Mouse (Mus musculus): ENCODE data around the gene Atp1a1. TPM values are rescaled to one million over a fixed set of nuclear protein-coding genes. Genes with fewer than 3 reads are reported as not detected.

The Atp1a1 gene
- polyA plus RNA-seq, 1 experiment from 2014 or later: 78.0 TPM

- no peak for ATAC-seq (ENCODE audit: insufficient number of reproducible peaks, low FRiP score, low TSS enrichment, low read depth)
- H3K9ac ChIP-seq: no peak overlapping the region
Observed at GRCm38 (mm10) chr3:101609302-101609701, 4.8 kb upstream of the Atp1a1 start.

DNA sequence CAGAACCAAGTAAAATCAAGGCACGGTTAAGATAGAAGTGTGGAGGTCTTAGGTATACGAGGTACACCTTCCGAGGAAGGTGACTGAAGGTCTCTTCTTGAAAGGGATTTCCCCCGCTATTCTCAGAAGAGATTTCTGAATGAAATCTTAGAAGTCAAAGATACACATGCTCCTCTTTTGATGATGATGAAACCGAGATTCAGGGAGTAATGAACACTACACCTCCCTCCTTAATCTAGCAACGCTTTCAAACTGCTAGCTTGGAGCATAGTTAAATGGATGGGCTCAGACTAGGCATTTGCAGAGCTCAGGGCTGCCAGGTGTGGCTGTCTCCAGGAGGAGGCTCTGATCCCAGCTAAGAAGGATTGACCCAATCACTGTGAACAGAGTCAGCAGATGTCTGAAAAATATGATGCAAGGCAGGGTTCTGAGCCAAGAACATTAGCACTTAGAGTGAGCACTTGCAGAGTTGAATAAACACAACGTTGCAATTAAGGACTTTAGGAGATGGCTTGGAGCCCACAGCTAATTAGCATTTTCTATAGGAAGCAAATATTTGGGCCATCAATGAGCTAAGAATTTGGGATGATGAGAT, 2.5 kb upstream of the Atp1a1 start:
- Histone ChIP-seq H3K9me3 (no peaks in the 10 kb centered on the region), H3K27ac (no peak overlapping the region), H3K4me1 (peaks cover 30% of the 10 kb centered on the region), H3K9ac (no peak overlapping the region), H3K36me3 (no peaks in the 10 kb centered on the region), H3K4me2 (no peak overlapping the region), H3K27me3 (no peaks in the 10 kb centered on the region), H3K4me3 (no peak overlapping the region)
- 66% methylated on average over 7 of the region's 7 CpGs for WGBS
- no peak for ATAC-seq (ENCODE audit: insufficient number of reproducible peaks, low FRiP score, low TSS enrichment, low read depth)

More at GRCm38 (mm10) chr3:101609302-101609701, 4.8 kb upstream of the Atp1a1 start:
- peaks cover 23% of the 10 kb centered on the region for H3K4me1 ChIP-seq
- no peaks in the 10 kb centered on the region for H3K27me3 ChIP-seq
- H3K9me3 ChIP-seq: no peaks in the 10 kb centered on the region
- H3K27ac ChIP-seq: no peak overlapping the region
- H3K36me3 ChIP-seq: no peaks in the 10 kb centered on the region
- no peak overlapping the region for H3K4me3 ChIP-seq
- H3K4me2 ChIP-seq: no peak overlapping the region
- WGBS: 91% methylated on average over 5 of the region's 5 CpGs

GRCm38 (mm10) chr3:101605721-101606120, 1.2 kb upstream of the Atp1a1 start:
- 54% methylated on average over 2 of the region's 2 CpGs for WGBS
- Histone ChIP-seq H3K4me1 (peaks cover 31% of the 10 kb centered on the region), H3K4me3 (no peak overlapping the region), H3K36me3 (no peaks in the 10 kb centered on the region), H3K4me2 (peak overlapping the region; percentile 89; the same call in 1 of the 2 replicates), H3K9me3 (no peaks in the 10 kb centered on the region), H3K9ac (no peak overlapping the region), H3K27me3 (no peaks in the 10 kb centered on the region), H3K27ac (no peak overlapping the region)
- ATAC-seq (ENCODE audit: insufficient number of reproducible peaks, low FRiP score, low TSS enrichment, low read depth): no peak

- Histone ChIP-seq H3K9ac (no peak overlapping the region), H3K27ac (peak overlapping the region; percentile 97; the same call in 1 of the 2 replicates), H3K27me3 (no peaks in the 10 kb centered on the region), H3K9me3 (no peaks in the 10 kb centered on the region), H3K4me2 (peak overlapping the region; percentile 89), H3K36me3 (no peaks in the 10 kb centered on the region), H3K4me1 (peaks cover 36% of the 10 kb centered on the region), H3K4me3 (peak overlapping the region; percentile 92)
- ATAC-seq (ENCODE audit: insufficient number of reproducible peaks, low FRiP score, low TSS enrichment, low read depth): no peak
- 21% methylated on average over 5 of the region's 5 CpGs for WGBS
Observed at GRCm38 (mm10) chr3:101605291-101605690, 807 bp upstream of the Atp1a1 start.

DNA sequence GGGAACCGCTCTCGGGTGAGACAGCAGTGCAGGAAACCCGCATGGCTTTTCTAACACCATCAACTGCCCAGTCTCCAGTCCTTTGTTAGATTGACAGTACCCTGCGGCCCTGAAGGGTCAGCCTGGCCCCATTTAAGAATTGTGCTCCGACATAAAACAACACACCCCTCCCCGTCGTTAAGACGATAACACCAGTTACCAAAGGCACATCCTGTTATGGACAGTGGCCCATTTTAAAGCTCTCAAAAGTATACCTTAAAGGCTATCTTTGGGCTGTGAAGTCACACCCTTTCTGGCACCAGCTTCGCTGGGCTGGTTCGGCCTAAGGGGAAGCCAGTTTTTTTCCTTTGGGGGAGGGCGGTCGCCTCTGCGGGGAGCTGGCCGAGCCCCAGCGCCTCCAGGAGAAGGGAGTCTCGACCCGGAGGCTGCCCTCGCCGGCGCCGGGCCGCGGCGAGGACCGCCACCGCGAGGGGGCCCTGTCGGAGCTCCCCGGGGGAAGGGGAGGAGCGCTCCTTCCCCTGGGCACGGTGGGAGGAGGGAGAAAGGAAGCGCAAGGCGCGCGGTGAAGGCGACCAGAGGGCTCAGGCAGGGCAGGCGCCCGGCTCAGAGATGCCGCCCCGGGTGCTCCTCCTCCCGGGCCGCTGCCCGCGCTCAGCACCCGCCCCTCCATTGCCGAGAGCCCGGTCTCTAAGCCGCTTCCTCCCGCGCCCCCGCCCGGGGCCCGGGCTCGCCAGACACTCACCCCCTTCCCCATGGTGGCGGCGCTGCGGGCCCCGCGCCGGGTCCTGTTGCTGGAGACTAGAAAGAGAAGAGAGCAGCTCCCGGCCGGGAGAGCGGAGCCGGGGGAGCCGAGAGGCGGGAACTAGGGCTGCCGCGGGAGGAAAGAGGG, 579 bp downstream of the Atp1a1 start:
- H3K9me3 ChIP-seq: no peaks in the 10 kb centered on the region
- peak overlapping the region; percentile 97 for H3K27ac ChIP-seq
- ATAC-seq (ENCODE audit: insufficient number of reproducible peaks, low FRiP score, low TSS enrichment, low read depth): peak; percentile 65
- peak overlapping the region; percentile 92 for H3K4me3 ChIP-seq
- peak overlapping the region; percentile 95 for H3K9ac ChIP-seq
- H3K4me1 ChIP-seq: peaks cover 49% of the 10 kb centered on the region
- H3K36me3 ChIP-seq: no peaks in the 10 kb centered on the region
- no peaks in the 10 kb centered on the region for H3K27me3 ChIP-seq
- under 1% methylated on average over 53 of the region's 68 CpGs for WGBS
- peak overlapping the region; percentile 89 for H3K4me2 ChIP-seq

DNA sequence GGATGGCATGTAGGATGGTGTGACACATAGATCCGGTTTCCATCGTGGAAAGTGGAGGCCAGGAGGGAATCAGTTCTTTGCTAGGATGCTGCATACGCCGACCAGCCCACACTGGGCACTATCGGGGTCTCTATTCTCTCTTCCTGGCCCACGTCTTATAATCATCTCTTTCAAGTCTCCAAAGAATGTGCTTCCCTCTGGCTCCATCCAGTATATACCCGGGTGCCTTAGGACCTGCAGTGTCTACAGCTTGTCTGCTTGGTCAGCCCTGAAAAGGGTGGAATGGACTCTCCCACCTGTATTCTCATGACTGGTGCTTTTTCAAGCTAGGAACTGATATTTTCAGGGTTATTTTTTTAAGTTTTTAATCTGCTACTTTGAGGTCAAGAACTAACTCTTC, 1.3 kb downstream of the Atp1a1 start:
- Histone ChIP-seq H3K4me3 (peak overlapping the region; percentile 92), H3K27ac (peak overlapping the region; percentile 97), H3K4me2 (peak overlapping the region; percentile 89), H3K9ac (no peak overlapping the region), H3K4me1 (peaks cover 55% of the 10 kb centered on the region), H3K36me3 (no peaks in the 10 kb centered on the region), H3K9me3 (no peaks in the 10 kb centered on the region), H3K27me3 (no peaks in the 10 kb centered on the region)
- 39% methylated on average over 7 of the region's 7 CpGs for WGBS
- ATAC-seq (ENCODE audit: insufficient number of reproducible peaks, low FRiP score, low TSS enrichment, low read depth): no peak

GRCm38 (mm10) chr3:101602511-101603055, 1.9 kb downstream of the Atp1a1 start:
- Histone ChIP-seq H3K4me3 (peak overlapping the region; percentile 92), H3K9ac (no peak overlapping the region), H3K9me3 (no peaks in the 10 kb centered on the region), H3K36me3 (no peaks in the 10 kb centered on the region), H3K27me3 (no peaks in the 10 kb centered on the region), H3K4me1 (peaks cover 59% of the 10 kb centered on the region), H3K4me2 (peak overlapping the region; percentile 89), H3K27ac (no peak overlapping the region)
- 65% methylated on average over 4 of the region's 4 CpGs for WGBS
- ATAC-seq (ENCODE audit: insufficient number of reproducible peaks, low FRiP score, low TSS enrichment, low read depth): no peak

DNA sequence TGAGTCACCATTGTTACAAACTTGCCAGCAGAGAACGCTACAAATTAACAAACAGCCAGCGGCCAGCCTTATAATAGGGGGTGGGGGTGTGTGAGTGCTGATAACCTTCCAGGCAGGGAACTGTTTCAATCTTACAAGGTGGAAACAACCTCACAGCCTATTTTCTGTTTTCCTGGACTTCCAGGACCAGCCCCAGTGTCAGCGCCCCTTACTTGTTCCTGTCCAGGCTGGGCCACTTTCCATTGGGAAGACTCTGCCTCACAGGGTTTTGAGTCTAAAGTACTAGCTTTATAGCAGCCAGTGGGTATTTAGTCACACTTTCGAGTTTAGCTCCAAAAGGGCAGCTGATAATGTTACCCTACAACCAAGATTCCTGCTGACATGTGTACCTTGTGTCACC, 2.8 kb downstream of the Atp1a1 start:
- 51% methylated on average over 4 of the region's 4 CpGs for WGBS
- Histone ChIP-seq H3K4me1 (peaks cover 60% of the 10 kb centered on the region), H3K36me3 (no peaks in the 10 kb centered on the region), H3K4me2 (peak overlapping the region; percentile 8; the same call in 1 of the 2 replicates), H3K27me3 (no peaks in the 10 kb centered on the region), H3K27ac (no peak overlapping the region), H3K9ac (no peak overlapping the region), H3K9me3 (no peaks in the 10 kb centered on the region), H3K4me3 (no peak overlapping the region)
- ATAC-seq (ENCODE audit: insufficient number of reproducible peaks, low FRiP score, low TSS enrichment, low read depth): no peak

- Histone ChIP-seq H3K27ac (peak overlapping the region; percentile 76), H3K27me3 (no peaks in the 10 kb centered on the region), H3K9ac (no peak overlapping the region), H3K4me3 (no peak overlapping the region), H3K4me1 (peaks cover 67% of the 10 kb centered on the region), H3K9me3 (no peaks in the 10 kb centered on the region), H3K36me3 (no peaks in the 10 kb centered on the region), H3K4me2 (peak overlapping the region; percentile 8; the same call in 1 of the 2 replicates)
- 42% methylated on average over 8 of the region's 8 CpGs for whole genome bisulfite sequencing
- ATAC-seq (ENCODE audit: insufficient number of reproducible peaks, low FRiP score, low TSS enrichment, low read depth): no peak
Observed at GRCm38 (mm10) chr3:101601003-101601525, 3.4 kb downstream of the Atp1a1 start.

DNA sequence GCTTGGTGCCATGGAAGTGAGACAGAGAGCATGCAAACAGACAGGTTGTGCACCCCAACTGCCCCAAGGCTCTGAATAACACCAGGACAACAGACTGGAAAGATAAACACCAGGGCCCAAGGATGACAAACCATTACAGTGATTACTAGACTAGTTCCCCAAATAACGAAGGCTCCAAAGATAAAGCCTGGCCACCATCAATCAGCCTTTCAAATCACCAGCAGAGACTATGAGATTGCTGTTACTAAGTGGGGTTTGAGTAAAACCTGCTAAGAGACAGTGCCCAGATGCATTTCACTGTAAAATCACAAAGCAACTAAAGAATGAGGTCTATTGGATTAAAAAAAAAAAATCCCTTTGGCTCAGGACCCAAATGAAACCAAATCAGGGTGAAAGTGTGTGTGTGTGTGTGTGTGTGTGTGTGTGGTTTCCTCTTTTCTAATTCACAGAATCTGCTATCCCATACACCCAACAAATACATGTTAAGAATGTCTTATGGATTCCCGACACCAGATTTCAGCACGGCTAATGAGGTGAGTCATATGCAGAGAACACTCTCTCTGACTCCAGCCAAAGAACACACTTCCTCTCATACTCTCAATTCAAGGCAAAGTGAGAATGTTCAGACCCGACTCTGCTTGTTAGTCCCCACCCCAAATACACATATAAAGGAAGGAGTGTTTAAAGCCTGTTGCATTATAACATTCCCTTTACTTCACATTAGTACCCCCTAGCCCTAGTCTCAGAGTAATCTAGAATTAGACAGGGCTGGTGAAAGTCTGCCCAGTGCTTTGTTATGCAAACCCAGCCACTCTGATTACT, 4.4 kb downstream of the Atp1a1 start:
- Histone ChIP-seq H3K27me3 (no peaks in the 10 kb centered on the region), H3K4me2 (peak overlapping the region; percentile 8; the same call in 1 of the 2 replicates), H3K9me3 (no peaks in the 10 kb centered on the region), H3K4me3 (peak overlapping the region; percentile 5; the same call in 1 of the 2 replicates), H3K36me3 (no peaks in the 10 kb centered on the region), H3K27ac (peak overlapping the region; percentile 76), H3K9ac (no peak overlapping the region), H3K4me1 (peaks cover 66% of the 10 kb centered on the region)
- no peak for ATAC-seq (ENCODE audit: insufficient number of reproducible peaks, low FRiP score, low TSS enrichment, low read depth)
- WGBS: 14% methylated on average over 4 of the region's 4 CpGs

All from limb, embryonic 15.5 days (tissue).